Mouse (Mus musculus): ENCODE data around the gene Bicc1. TPM values are rescaled to one million over a fixed set of nuclear protein-coding genes. Genes with fewer than 3 reads are reported as not detected.

Bicc1 gene
- polyA plus RNA-seq, 2 experiments, result 1.7 to 1.8 TPM

DNA sequence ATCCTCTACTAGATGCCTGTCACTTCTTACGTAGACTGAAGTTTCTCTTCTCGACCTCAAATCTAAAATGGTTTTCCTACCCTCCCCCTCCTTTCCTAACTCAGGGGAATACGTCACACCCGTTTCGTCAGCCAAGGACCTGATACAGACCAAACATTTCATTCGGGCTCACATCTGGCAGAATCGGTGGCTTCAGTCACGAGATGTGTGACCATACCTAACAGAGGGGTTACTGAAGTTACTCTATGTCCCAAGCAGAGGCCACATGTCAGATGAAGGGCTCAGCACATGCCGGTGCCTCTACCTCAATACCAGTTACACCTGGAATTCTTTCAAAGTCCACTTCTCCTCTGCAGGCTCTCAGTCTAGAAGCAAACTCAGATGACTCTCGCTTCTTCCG, 150.8 kb downstream of the Bicc1 start:
- WGBS (ENCODE audit: insufficient replicate concordance), result 69% methylated on average over 11 of the region's 11 CpGs
- no peak for TF ChIP-seq CTCF (IDR thresholded peaks at IDR 0.05; ENCODE audit: low read depth)
- TF ChIP-seq EP300 (IDR thresholded peaks at IDR 0.05; ENCODE audit: low read depth), result no peak
- H3K27me3 ChIP-seq (ENCODE audit: control insufficient read depth, insufficient read depth, low read length), result no peaks in the 10 kb centered on the region
- H3K27ac ChIP-seq, result no peak overlapping the region
- H3K9me3 ChIP-seq (ENCODE audit: control insufficient read depth, low read length), result no peaks in the 10 kb centered on the region; the same call in 1 of the 2 replicates
- H3K4me3 ChIP-seq (ENCODE audit: insufficient read depth in 1 of 2, low read depth in 2 of 2, low read length in 2 of 2), result no peak overlapping the region
- H3K36me3 ChIP-seq (replicated peaks; ENCODE audit: control insufficient read depth, insufficient read depth, low read depth), result no peaks in the 10 kb centered on the region
- H3K4me2 ChIP-seq (ENCODE audit: low read depth), result no peak overlapping the region
- H3K9ac ChIP-seq (replicated peaks), result no peak overlapping the region
- DNase-seq (ENCODE audit: low read depth in 3 of 3, low spot score in 3 of 3) (no peak), ATAC-seq (ENCODE audit: insufficient read depth) (no peak)
- H3K4me1 ChIP-seq (replicated peaks; ENCODE audit: control insufficient read depth in 2 of 2, insufficient read depth in 2 of 2, low read length in 1 of 2), result no peaks in the 10 kb centered on the region

DNA sequence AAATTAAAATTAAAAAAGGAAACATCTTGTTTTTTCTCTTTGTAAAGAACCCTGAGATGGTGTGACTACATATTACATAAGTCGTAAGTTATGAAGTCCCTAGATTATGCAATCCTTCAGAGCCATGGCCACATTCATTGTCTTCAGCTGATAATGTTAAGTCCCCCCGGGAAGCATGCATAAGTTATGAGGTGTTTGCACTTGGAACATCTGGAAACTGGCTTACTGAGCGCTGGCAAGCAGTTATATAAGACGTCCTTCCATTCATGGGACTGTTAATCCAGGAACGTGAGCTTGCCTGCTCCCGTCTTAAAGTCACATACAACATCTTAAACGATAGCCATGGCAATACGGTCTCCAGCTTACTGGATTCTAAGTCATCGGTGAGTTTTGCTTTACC, 151.5 kb downstream of the Bicc1 start:
- Histone ChIP-seq H3K27ac (no peak overlapping the region), H3K36me3 (replicated peaks; ENCODE audit: control insufficient read depth, insufficient read depth, low read depth) (no peaks in the 10 kb centered on the region), H3K4me3 (ENCODE audit: insufficient read depth in 1 of 2, low read depth in 2 of 2, low read length in 2 of 2) (no peak overlapping the region), H3K4me2 (ENCODE audit: low read depth) (no peak overlapping the region), H3K4me1 (replicated peaks; ENCODE audit: control insufficient read depth in 2 of 2, insufficient read depth in 2 of 2, low read length in 1 of 2) (no peaks in the 10 kb centered on the region), H3K9ac (replicated peaks) (no peak overlapping the region), H3K9me3 (ENCODE audit: control insufficient read depth, low read length) (no peaks in the 10 kb centered on the region; the same call in 1 of the 2 replicates), H3K27me3 (ENCODE audit: control insufficient read depth, insufficient read depth, low read length) (no peaks in the 10 kb centered on the region)
- no peak for TF ChIP-seq CTCF (IDR thresholded peaks at IDR 0.05; ENCODE audit: low read depth)
- no peak for TF ChIP-seq EP300 (IDR thresholded peaks at IDR 0.05; ENCODE audit: low read depth)
- ATAC-seq (ENCODE audit: insufficient read depth) (no peak), DNase-seq (ENCODE audit: low read depth in 3 of 3, low spot score in 3 of 3) (no peak)
- 69% methylated on average over 9 of the region's 9 CpGs for WGBS (ENCODE audit: insufficient replicate concordance)

DNA sequence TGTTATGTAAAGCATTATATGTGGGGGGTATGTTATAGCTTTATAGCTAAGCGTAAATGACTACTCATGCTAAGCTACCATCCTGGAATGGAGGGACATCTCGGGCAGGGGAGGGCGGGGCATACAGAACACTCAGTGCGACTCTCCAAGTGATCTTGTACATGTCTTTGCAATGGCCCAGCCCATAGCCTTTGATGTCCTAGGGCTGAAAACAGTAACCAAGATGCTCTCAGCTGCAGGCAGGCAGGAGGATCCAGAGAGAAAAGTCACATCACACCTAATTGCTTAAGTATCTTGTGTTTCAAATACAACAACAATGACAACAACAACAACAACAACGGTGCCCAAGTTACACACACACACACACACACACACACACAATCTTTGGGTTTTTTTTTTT, 152.0 kb downstream of the Bicc1 start:
- 72% methylated on average over 5 of the region's 5 CpGs for WGBS (ENCODE audit: insufficient replicate concordance)
- no peak for ATAC-seq (ENCODE audit: insufficient read depth)
- no peaks in the 10 kb centered on the region for H3K4me1 ChIP-seq (replicated peaks; ENCODE audit: control insufficient read depth in 2 of 2, insufficient read depth in 2 of 2, low read length in 1 of 2)
- H3K9ac ChIP-seq (replicated peaks), result no peak overlapping the region
- no peaks in the 10 kb centered on the region for H3K36me3 ChIP-seq (replicated peaks; ENCODE audit: control insufficient read depth, insufficient read depth, low read depth)
- H3K27me3 ChIP-seq (ENCODE audit: control insufficient read depth, insufficient read depth, low read length), result no peaks in the 10 kb centered on the region
- TF ChIP-seq CTCF (IDR thresholded peaks at IDR 0.05; ENCODE audit: low read depth) (no peak), EP300 (IDR thresholded peaks at IDR 0.05; ENCODE audit: low read depth) (no peak)
- H3K4me2 ChIP-seq (ENCODE audit: low read depth), result no peak overlapping the region
- no peaks in the 10 kb centered on the region; the same call in 1 of the 2 replicates for H3K9me3 ChIP-seq (ENCODE audit: control insufficient read depth, low read length)
- H3K27ac ChIP-seq, result no peak overlapping the region
- no peak for DNase-seq (ENCODE audit: low read depth in 3 of 3, low spot score in 3 of 3)
- H3K4me3 ChIP-seq (ENCODE audit: insufficient read depth in 1 of 2, low read depth in 2 of 2, low read length in 2 of 2), result no peak overlapping the region

DNA sequence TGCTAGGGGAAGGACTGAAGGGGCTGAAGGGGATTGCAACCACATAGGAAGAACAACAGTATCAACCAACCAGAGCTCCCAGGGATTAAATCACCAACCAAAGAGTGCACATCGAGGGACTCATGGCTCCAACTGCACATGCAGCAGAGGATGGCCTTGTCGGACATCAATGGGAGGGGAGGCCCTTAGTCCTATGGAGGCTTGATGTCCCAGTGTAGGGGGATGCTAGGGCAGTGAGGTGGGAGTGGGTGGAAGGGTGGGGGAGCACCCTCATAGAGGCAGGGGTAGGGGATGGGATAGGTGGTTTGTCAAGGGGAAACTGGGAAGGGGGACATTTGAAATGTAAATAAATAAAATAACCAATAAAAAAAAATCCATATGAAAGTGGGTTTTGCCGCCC, 152.5 kb downstream of the Bicc1 start:
- 67% methylated on average over 3 of the region's 3 CpGs for WGBS (ENCODE audit: insufficient replicate concordance)
- Histone ChIP-seq H3K4me3 (ENCODE audit: insufficient read depth in 1 of 2, low read depth in 2 of 2, low read length in 2 of 2) (no peak overlapping the region), H3K27ac (no peak overlapping the region), H3K4me1 (replicated peaks; ENCODE audit: control insufficient read depth in 2 of 2, insufficient read depth in 2 of 2, low read length in 1 of 2) (no peaks in the 10 kb centered on the region), H3K27me3 (ENCODE audit: control insufficient read depth, insufficient read depth, low read length) (no peaks in the 10 kb centered on the region), H3K9me3 (ENCODE audit: control insufficient read depth, low read length) (no peaks in the 10 kb centered on the region; the same call in 1 of the 2 replicates), H3K9ac (replicated peaks) (no peak overlapping the region), H3K36me3 (replicated peaks; ENCODE audit: control insufficient read depth, insufficient read depth, low read depth) (no peaks in the 10 kb centered on the region), H3K4me2 (ENCODE audit: low read depth) (no peak overlapping the region)
- TF ChIP-seq EP300 (IDR thresholded peaks at IDR 0.05; ENCODE audit: low read depth) (no peak), CTCF (IDR thresholded peaks at IDR 0.05; ENCODE audit: low read depth) (no peak)
- ATAC-seq (ENCODE audit: insufficient read depth), result no peak
- no peak for DNase-seq (ENCODE audit: low read depth in 3 of 3, low spot score in 3 of 3)

DNA sequence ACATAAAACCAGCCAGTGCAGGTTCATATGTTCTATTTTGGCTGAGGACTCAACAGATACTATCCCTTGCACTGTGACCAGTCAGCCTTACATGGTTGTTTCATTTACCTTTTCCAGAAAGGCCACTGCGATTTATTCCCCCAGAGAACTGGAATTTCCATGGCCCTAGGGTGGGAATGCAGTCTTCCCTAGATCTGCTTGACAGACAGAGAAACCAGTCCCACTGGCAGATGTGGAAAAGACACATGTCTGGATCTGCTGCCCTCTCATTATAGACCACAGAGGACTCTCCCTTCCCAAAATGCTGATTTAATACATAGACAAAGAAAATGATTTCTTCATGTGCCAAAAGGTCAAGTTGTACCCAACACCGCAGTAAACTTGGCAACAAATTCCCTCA, 156.6 kb downstream of the Bicc1 start:
- ATAC-seq (ENCODE audit: insufficient read depth) (no peak), DNase-seq (ENCODE audit: low read depth in 3 of 3, low spot score in 3 of 3) (no peak)
- WGBS (ENCODE audit: insufficient replicate concordance), result 57% methylated on average over 2 of the region's 2 CpGs
- Histone ChIP-seq H3K4me2 (ENCODE audit: low read depth) (no peak overlapping the region), H3K9me3 (ENCODE audit: control insufficient read depth, low read length) (no peaks in the 10 kb centered on the region; the same call in 1 of the 2 replicates), H3K9ac (replicated peaks) (no peak overlapping the region), H3K27me3 (ENCODE audit: control insufficient read depth, insufficient read depth, low read length) (no peaks in the 10 kb centered on the region), H3K4me1 (replicated peaks; ENCODE audit: control insufficient read depth in 2 of 2, insufficient read depth in 2 of 2, low read length in 1 of 2) (no peaks in the 10 kb centered on the region), H3K4me3 (ENCODE audit: insufficient read depth in 1 of 2, low read depth in 2 of 2, low read length in 2 of 2) (no peak overlapping the region), H3K36me3 (replicated peaks; ENCODE audit: control insufficient read depth, insufficient read depth, low read depth) (no peaks in the 10 kb centered on the region), H3K27ac (no peak overlapping the region)
- TF ChIP-seq EP300 (IDR thresholded peaks at IDR 0.05; ENCODE audit: low read depth), result no peak
- TF ChIP-seq CTCF (IDR thresholded peaks at IDR 0.05; ENCODE audit: low read depth), result no peak
